Mouse (Mus musculus) kidney, adult 2 months (tissue): ENCODE results near the gene Olfr747. TPM values are rescaled to one million over a fixed set of nuclear protein-coding genes. Genes with fewer than 3 reads are reported as not detected.
"Not testable (repeated sequence)": the region's sequence is repeated elsewhere in the genome, so short reads cannot be mapped to it uniquely, and the experiment has no call there.

Experiments used
- DNase-seq: peaks from one replicate; pipeline ENCODE4 v3.0.0; 2021
- H3K27ac ChIP-seq: fragments of 200-500 bp; 2 replicates; pipeline ENCODE4 v1.5.1; 2012; ENCODE audit warnings: low read depth, low read length, control low read depth, inconsistent platforms; ENCODE audit not compliant: insufficient read depth
- H3K27me3 ChIP-seq: fragments of 200-500 bp; replicated peaks from 2 replicates; pipeline ENCODE4 v1.6.1; 2012; ENCODE audit warnings: mild to moderate bottlenecking, moderate library complexity, low read length, inconsistent platforms; ENCODE audit not compliant: control insufficient read depth, insufficient read depth
- H3K36me3 ChIP-seq: fragments of 200-500 bp; 2 replicates; pipeline ENCODE4 v1.6.1; 2012; ENCODE audit warnings: mild to moderate bottlenecking, moderate library complexity, low read length, inconsistent platforms; ENCODE audit not compliant: control insufficient read depth, insufficient read depth
- H3K4me1 ChIP-seq: fragments of 200-500 bp; 2 replicates; pipeline ENCODE4 v1.6.1; 2011; ENCODE audit warnings: low read length; ENCODE audit not compliant: control insufficient read depth, insufficient read depth
- H3K4me3 ChIP-seq: fragments of 200-500 bp; 2 replicates; pipeline ENCODE4 v1.5.1; 2011; ENCODE audit warnings: mild to moderate bottlenecking, low read depth, low read length, control low read depth; ENCODE audit not compliant: insufficient read depth
- CTCF ChIP-seq: fragments of 200-500 bp; conservative IDR thresholded peaks from 2 replicates; pipeline ENCODE4 v1.5.1; 2011; ENCODE audit warnings: low read depth, mild to moderate bottlenecking, control low read depth, low read length, moderate library complexity, mixed read lengths; ENCODE audit not compliant: insufficient read depth, insufficient read length
- POLR2A ChIP-seq: fragments of 200-500 bp; IDR thresholded peaks from one replicate; pipeline ENCODE4 v1.6.1; 2011; ENCODE audit warnings: low read depth, low read length, control low read depth
- WGBS: fragments of 180-500 bp; shearing (Covaris S2); methylation state at CpG from one replicate; pipeline ENCODE4 v1.1.7; 2018; 5-methylcytosine and 5-hydroxymethylcytosine counted together
- polyA plus RNA-seq: library from polyadenylated mRNA; depleted of rRNA; stranded (reverse); fragments of >200 nt; gene quantifications from 2 replicates; pipeline ENCODE4 v1.2.3, GENCODE M21; 2012; rRNA removed

The Olfr747 gene
- not detected in 2 replicates for polyA plus RNA-seq

- Histone ChIP-seq H3K27ac (no peak within 1 kb of the TSS), H3K4me1 (no peaks in the 10 kb centered on the region), H3K36me3 (no peaks in the 10 kb centered on the region), H3K27me3 (no peaks in the 10 kb centered on the region), H3K4me3 (no peak within 1 kb of the TSS)
- TF ChIP-seq CTCF (no peak), POLR2A (no peak)
- WGBS = 90% methylated on average over 3 of the region's 3 CpGs
- no peak for DNase-seq
Observed at GRCm38 (mm10) chr14:50693106-50693505, at the start of gene Olfr747. TSS of gene Olfr747 (minus strand) at chr14:50693206.

GRCm38 (mm10) chr14:50741584-50741983, 48.6 kb upstream of the Olfr747 start:
- H3K36me3 ChIP-seq = no peaks in the 10 kb centered on the region
- no peak for DNase-seq
- TF ChIP-seq POLR2A = no peak
- TF ChIP-seq CTCF = no peak
- 73% methylated on average over 2 of the region's 2 CpGs for WGBS
- H3K4me1 ChIP-seq = no peaks in the 10 kb centered on the region
- H3K27ac ChIP-seq = no peak overlapping the region
- H3K27me3 ChIP-seq = no peaks in the 10 kb centered on the region
- H3K4me3 ChIP-seq = no peak overlapping the region

GRCm38 (mm10) chr14:50740334-50740733, 47.3 kb upstream of the Olfr747 start:
- TF ChIP-seq POLR2A (no peak), CTCF (no peak)
- no peaks in the 10 kb centered on the region for H3K36me3 ChIP-seq
- no peak for DNase-seq
- H3K27ac ChIP-seq = no peak overlapping the region
- no peak overlapping the region for H3K4me3 ChIP-seq
- H3K4me1 ChIP-seq = no peaks in the 10 kb centered on the region
- WGBS = 63% methylated on average over 2 of the region's 2 CpGs
- no peaks in the 10 kb centered on the region for H3K27me3 ChIP-seq

- not testable (repeated sequence) for H3K36me3 ChIP-seq, H3K27ac ChIP-seq, H3K4me1 ChIP-seq, H3K27me3 ChIP-seq, DNase-seq, H3K4me3 ChIP-seq
- 78% methylated on average over 4 of the region's 4 CpGs for WGBS
Observed at GRCm38 (mm10) chr14:50722371-50722770, 29.4 kb upstream of the Olfr747 start.

DNA sequence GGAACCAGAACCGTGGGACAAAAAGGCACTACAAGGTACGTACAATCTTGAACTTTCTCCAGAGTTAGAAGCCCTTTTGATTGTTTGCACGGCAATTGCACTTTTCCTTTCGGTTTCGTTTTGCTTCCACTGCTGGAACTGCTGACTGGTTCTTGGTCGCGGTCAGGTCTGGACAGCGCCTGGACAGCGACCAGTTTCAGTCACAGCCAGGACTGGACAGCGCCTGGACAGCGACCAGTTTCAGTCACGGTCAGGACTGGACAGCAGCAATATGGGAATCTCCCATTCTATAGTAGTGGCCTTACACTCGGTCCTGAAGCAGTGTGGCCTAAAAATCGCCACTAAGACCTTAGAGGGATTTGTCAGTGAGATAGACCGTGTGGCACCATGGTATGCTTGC, 26.9 kb upstream of the Olfr747 start:
- H3K4me1 ChIP-seq, H3K27me3 ChIP-seq, H3K36me3 ChIP-seq, DNase-seq, H3K27ac ChIP-seq, H3K4me3 ChIP-seq: not testable (repeated sequence)
- 86% methylated on average over 15 of the region's 15 CpGs for WGBS

GRCm38 (mm10) chr14:50707073-50707472, 14.1 kb upstream of the Olfr747 start, which contains the start of gene Olfr748:
TSS of gene Olfr748 (plus strand) at chr14:50707373.
- no peak within 1 kb of the TSS for H3K4me3 ChIP-seq
- DNase-seq = no peak
- no peaks in the 10 kb centered on the region for H3K36me3 ChIP-seq
- no peak for TF ChIP-seq CTCF
- TF ChIP-seq POLR2A = no peak
- no peaks in the 10 kb centered on the region for H3K4me1 ChIP-seq
- H3K27me3 ChIP-seq = no peaks in the 10 kb centered on the region
- 59% methylated on average over 1 of the region's 1 CpGs for WGBS
- no peak within 1 kb of the TSS for H3K27ac ChIP-seq

DNA sequence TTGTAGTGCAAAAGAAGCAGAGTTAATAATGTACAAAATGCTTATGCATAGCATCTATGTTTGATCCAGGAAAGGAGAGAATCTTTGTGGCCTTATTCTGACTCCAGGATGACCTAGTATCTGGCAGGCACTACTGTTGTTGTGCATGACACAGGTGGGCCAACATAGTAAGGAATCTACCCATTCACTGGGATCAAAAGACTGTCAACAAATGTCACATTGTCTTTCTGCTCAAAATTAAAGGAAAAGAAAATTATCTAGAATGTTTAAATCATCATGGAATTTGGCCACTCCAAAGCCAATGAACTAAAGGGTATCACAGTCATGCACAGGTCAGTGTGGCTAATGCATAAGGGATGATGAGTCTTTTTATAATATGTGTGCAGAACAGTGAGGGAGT, 46.2 kb downstream of the Olfr747 start, which contains the start of gene Olfr746:
Gene Olfr746 (plus strand): TSS at position 301 of the 400 bp plus-strand sequence.
- no peak for DNase-seq

DNA sequence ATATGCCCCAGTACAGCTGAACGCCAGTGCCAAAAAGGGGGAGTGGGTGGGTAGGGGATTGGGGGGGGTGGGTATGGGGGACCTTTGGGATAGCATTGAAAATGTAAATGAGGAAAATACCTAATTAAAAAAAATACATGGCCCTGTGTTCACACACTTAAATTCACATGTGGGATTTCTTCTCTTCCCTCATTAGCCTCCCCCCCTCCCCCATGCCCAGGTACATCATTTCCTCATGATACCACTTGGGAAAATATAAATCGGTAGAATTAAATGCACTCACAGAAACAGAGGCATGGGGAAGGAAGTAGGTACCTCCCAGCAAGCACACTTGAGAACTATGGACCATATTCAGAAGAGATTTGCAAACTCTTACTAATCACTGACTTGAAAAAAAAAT, 53.9 kb downstream of the Olfr747 start, which contains the start of gene Olfr745:
Gene Olfr745 (plus strand): TSS at position 301 of the 400 bp plus-strand sequence.
- Histone ChIP-seq H3K4me1 (no peaks in the 10 kb centered on the region), H3K36me3 (no peaks in the 10 kb centered on the region), H3K27ac (no peak within 1 kb of the TSS), H3K27me3 (no peaks in the 10 kb centered on the region), H3K4me3 (no peak within 1 kb of the TSS)
- 67% methylated on average over 2 of the region's 2 CpGs for WGBS
- TF ChIP-seq POLR2A (no peak), CTCF (no peak)
- no peak for DNase-seq

More for the DNA sequence above, 46.2 kb downstream of the Olfr747 start, which contains the start of gene Olfr746:
- Histone ChIP-seq H3K4me1 (no peaks in the 10 kb centered on the region), H3K27ac (no peak within 1 kb of the TSS), H3K27me3 (no peaks in the 10 kb centered on the region), H3K4me3 (no peak within 1 kb of the TSS), H3K36me3 (no peaks in the 10 kb centered on the region)
- TF ChIP-seq POLR2A (no peak), CTCF (no peak)

Other genes with a start within 250 kb of the Olfr747 start
- not detected in 2 replicates for gene Olfr740, start 247.7 kb downstream of the Olfr747 start, polyA plus RNA-seq
- gene Olfr741, start 220.5 kb downstream of the Olfr747 start, polyA plus RNA-seq = not detected in 2 replicates
- not detected in 2 replicates for gene Olfr742, start 189.6 kb downstream of the Olfr747 start, polyA plus RNA-seq
- gene Olfr743, start 171.4 kb downstream of the Olfr747 start, polyA plus RNA-seq = not detected in 2 replicates
- gene Olfr744, start 78.3 kb downstream of the Olfr747 start, polyA plus RNA-seq = not detected in 2 replicates
- gene Olfr745, start 53.8 kb downstream of the Olfr747 start, polyA plus RNA-seq = not detected in 2 replicates
- gene Olfr746, start 46.1 kb downstream of the Olfr747 start, polyA plus RNA-seq = not detected in 2 replicates
- gene Olfr748, start 14.2 kb upstream of the Olfr747 start, polyA plus RNA-seq = not detected in 2 replicates
- not detected in 2 replicates for gene Olfr749, start 51.9 kb upstream of the Olfr747 start, polyA plus RNA-seq
- 24.5 and 25.8 TPM in 2 replicates for gene Ttc5, start 92.3 kb upstream of the Olfr747 start, polyA plus RNA-seq
- gene Ccnb1ip1, start 114.5 kb upstream of the Olfr747 start, polyA plus RNA-seq = not detected in 2 replicates
- gene Parp2, start 114.6 kb upstream of the Olfr747 start, polyA plus RNA-seq = 12.0 and 12.6 TPM in 2 replicates
- 17.6 and 18.8 TPM in 2 replicates for gene Tep1, start 177.4 kb upstream of the Olfr747 start, polyA plus RNA-seq
- gene Klhl33, start 204.3 kb upstream of the Olfr747 start, polyA plus RNA-seq = 0.34 and 1.2 TPM in 2 replicates
- 54.6 and 77.8 TPM in 2 replicates for gene Osgep, start 231.7 kb upstream of the Olfr747 start, polyA plus RNA-seq
- gene Apex1, start 231.8 kb upstream of the Olfr747 start, polyA plus RNA-seq = 24.0 and 31.3 TPM in 2 replicates
- 68.1 and 79.3 TPM in 2 replicates for gene Pip4p1, start 237.7 kb upstream of the Olfr747 start, polyA plus RNA-seq
- 79.2 and 91.3 TPM in 2 replicates for gene Pnp, start 237.9 kb upstream of the Olfr747 start, polyA plus RNA-seq